Mouse (Mus musculus) stomach, postnatal 0 days (tissue): ENCODE results near the gene Pyroxd2. TPM values are rescaled to one million over a fixed set of nuclear protein-coding genes. Genes with fewer than 3 reads are reported as not detected.

Source experiments
- ATAC-seq: fragments of 200-750 bp; cut with Nextera tagmentation; 2 replicates; pipeline ENCODE4 v1.8.0; 2017; ENCODE audit not compliant: low FRiP score, low TSS enrichment
- DNase-seq: peaks from one replicate; pipeline ENCODE4 v3.0.0-alpha.2; 2016; ENCODE audit warnings: low spot score
- H3K27ac ChIP-seq: fragments of 300-500 bp; sonication (generic); replicated peaks from 2 replicates; pipeline ENCODE4 v1.5.1; 2014; ENCODE audit warnings: mild to moderate bottlenecking, control low read depth
- H3K27me3 ChIP-seq: fragments of 300-500 bp; sonication (generic); 2 replicates; pipeline ENCODE4 v1.6.1; 2014; ENCODE audit warnings: low read length; ENCODE audit not compliant: control insufficient read depth, insufficient read depth
- H3K36me3 ChIP-seq: fragments of 300-500 bp; sonication (generic); 2 replicates; pipeline ENCODE4 v1.6.1; 2014; ENCODE audit warnings: low read length, mixed read lengths; ENCODE audit not compliant: control insufficient read depth, insufficient read depth
- H3K4me1 ChIP-seq: fragments of 300-500 bp; sonication (generic); replicated peaks from 2 replicates; pipeline ENCODE4 v1.6.1; 2014; ENCODE audit warnings: antibody characterized with exemption; ENCODE audit not compliant: control insufficient read depth, insufficient read depth
- H3K4me2 ChIP-seq: fragments of 300-500 bp; sonication (generic); replicated peaks from 2 replicates; pipeline ENCODE4 v1.6.1; 2014; ENCODE audit warnings: low read depth, mild to moderate bottlenecking, control low read depth, moderate library complexity
- H3K4me3 ChIP-seq: fragments of 300-500 bp; sonication (generic); 2 replicates; pipeline ENCODE4 v1.5.1; 2014; ENCODE audit warnings: low read depth, low read length, control low read depth
- H3K9ac ChIP-seq: fragments of 300-500 bp; sonication (generic); 2 replicates; pipeline ENCODE4 v1.6.1; 2014; ENCODE audit warnings: mild to moderate bottlenecking, low read length, control low read depth, mixed read lengths
- H3K9me3 ChIP-seq: fragments of 300-500 bp; sonication (generic); 2 replicates; pipeline ENCODE4 v1.6.1; 2016; ENCODE audit warnings: low read length; ENCODE audit not compliant: control insufficient read depth
- CTCF ChIP-seq: IDR thresholded peaks from 2 replicates; pipeline ENCODE4 v1.5.1; 2016; ENCODE audit warnings: antibody characterized with exemption, low read depth, mild to moderate bottlenecking, moderate library complexity
- EP300 ChIP-seq: optimal IDR thresholded peaks from 2 replicates; pipeline ENCODE3; 2016; ENCODE audit warnings: antibody characterized with exemption
- WGBS: fragments of 180-500 bp; shearing (Covaris S2); extraction: QIAGEN DNeasy Blood & Tissue Kit; methylation state at CpG from one replicate; pipeline ENCODE4 v1.1.7; 2014; 5-methylcytosine and 5-hydroxymethylcytosine counted together
- polyA plus RNA-seq: library from polyadenylated mRNA; unstranded; fragments of >200 nt; fragmentation: Nextera tagmentation; extraction: Ambion mirVana; gene quantifications from 2 replicates; pipeline ENCODE4 v1.2.1, GENCODE M21; 2015

Pyroxd2 gene
- polyA plus RNA-seq, 1 experiment from 2014 or later: 1.8 TPM

DNA sequence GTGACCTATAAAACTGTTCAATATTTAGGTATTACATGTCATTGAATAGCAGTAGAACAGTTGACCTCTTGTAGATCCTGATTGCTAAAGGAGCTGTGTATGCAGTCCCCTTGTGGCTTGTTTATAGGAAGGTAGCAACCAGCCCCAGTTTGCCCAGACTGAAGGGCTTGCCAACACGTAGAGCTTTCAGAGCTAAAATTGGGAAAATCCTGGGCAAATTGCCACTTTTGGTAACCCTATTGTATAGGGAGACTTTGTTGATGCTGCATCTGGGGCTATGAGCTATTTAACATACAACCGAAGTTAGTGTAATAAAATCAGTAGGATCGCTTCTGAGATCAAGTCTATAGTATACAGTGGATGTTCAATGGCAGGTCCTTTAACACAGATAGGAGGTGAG, 34.5 kb downstream of the Pyroxd2 start:
- no peaks in the 10 kb centered on the region for H3K27me3 ChIP-seq
- no peak overlapping the region for H3K4me2 ChIP-seq
- no peak overlapping the region for H3K4me3 ChIP-seq
- no peak for ATAC-seq
- TF ChIP-seq CTCF (no peak), EP300 (no peak)
- no peak overlapping the region for H3K9ac ChIP-seq
- 74% methylated on average over 3 of the region's 3 CpGs for WGBS
- no peaks in the 10 kb centered on the region for H3K4me1 ChIP-seq
- H3K27ac ChIP-seq: no peak overlapping the region
- no peaks in the 10 kb centered on the region for H3K36me3 ChIP-seq
- no peaks in the 10 kb centered on the region for H3K9me3 ChIP-seq
- no peak for DNase-seq

DNA sequence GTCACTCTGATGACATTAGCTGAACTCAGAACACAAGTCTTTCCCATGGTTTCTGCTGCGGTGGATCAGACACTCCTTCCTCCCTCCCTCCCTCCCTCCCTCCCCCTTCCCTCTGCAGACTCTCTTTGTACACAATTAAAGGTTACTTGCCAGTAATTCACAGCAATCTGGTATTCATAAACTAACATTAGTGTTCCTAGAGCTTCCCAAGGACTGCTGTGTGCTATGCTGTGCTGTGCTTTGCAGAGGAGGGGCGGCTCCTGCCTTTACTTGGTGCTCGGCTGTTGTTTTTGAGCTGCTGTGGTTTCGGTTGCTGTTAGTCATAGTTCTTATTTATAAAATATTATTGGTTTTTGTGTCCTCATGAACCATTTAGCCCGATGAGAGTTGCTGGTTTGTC, 34.9 kb downstream of the Pyroxd2 start:
- H3K4me2 ChIP-seq: no peak overlapping the region
- no peak overlapping the region for H3K9ac ChIP-seq
- no peak for TF ChIP-seq CTCF
- ATAC-seq (no peak), DNase-seq (no peak)
- no peaks in the 10 kb centered on the region for H3K27me3 ChIP-seq
- WGBS: 54% methylated on average over 5 of the region's 5 CpGs
- no peaks in the 10 kb centered on the region for H3K4me1 ChIP-seq
- no peaks in the 10 kb centered on the region for H3K36me3 ChIP-seq
- no peak overlapping the region for H3K27ac ChIP-seq
- no peaks in the 10 kb centered on the region for H3K9me3 ChIP-seq
- no peak overlapping the region for H3K4me3 ChIP-seq

DNA sequence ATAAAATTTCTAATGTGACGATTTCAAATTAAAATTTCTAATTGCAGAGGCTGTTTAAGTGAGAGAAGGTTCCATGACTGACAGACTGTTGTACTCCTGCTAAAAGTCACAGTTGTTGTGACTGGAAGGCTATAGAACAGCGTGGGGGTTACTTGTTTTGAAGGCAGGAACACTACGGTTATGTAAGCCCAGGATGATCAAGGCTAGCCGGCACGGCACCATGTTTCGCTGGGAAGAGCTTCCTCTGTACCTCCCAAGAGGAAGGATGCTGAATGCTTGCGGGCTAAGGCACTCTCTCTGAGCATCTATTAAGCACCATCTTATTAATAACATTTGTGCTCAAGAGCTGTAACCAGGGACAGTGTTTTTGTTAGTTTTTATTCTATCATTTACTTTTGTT, 36.1 kb downstream of the Pyroxd2 start:
- no peaks in the 10 kb centered on the region for H3K9me3 ChIP-seq
- no peak overlapping the region for H3K27ac ChIP-seq
- H3K4me3 ChIP-seq: no peak overlapping the region
- H3K4me1 ChIP-seq: no peaks in the 10 kb centered on the region
- 78% methylated on average over 7 of the region's 7 CpGs for WGBS
- DNase-seq: no peak
- no peak for ATAC-seq
- no peak for TF ChIP-seq EP300
- no peak for TF ChIP-seq CTCF
- no peaks in the 10 kb centered on the region for H3K36me3 ChIP-seq
- H3K9ac ChIP-seq: no peak overlapping the region
- H3K27me3 ChIP-seq: no peaks in the 10 kb centered on the region
- H3K4me2 ChIP-seq: no peak overlapping the region

DNA sequence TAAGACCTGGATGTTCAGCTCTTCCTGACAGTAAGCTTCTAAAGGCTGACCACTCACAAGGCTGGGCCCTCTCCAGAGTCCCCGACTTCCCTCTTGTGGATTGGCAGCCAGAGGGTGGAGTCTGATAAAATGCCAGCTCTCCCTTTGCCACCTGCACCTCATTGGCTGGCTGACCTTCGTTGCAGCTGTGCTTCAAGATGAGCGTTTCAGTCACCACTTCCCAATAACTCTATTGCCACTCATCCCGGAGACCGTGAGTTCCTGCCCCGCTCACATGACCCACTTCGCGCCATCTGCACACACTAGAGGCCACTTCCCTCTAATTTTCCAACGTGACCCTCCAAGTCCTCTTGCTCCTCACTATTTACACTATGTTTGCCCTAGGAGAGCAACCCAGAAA, 38.8 kb downstream of the Pyroxd2 start:
- H3K9me3 ChIP-seq: no peaks in the 10 kb centered on the region
- no peak for DNase-seq
- H3K9ac ChIP-seq: no peak overlapping the region
- 75% methylated on average over 9 of the region's 9 CpGs for WGBS
- no peaks in the 10 kb centered on the region for H3K36me3 ChIP-seq
- H3K27ac ChIP-seq: no peak overlapping the region
- no peak overlapping the region for H3K4me3 ChIP-seq
- ATAC-seq: no peak
- H3K4me1 ChIP-seq: no peaks in the 10 kb centered on the region
- H3K27me3 ChIP-seq: no peaks in the 10 kb centered on the region
- no peak overlapping the region for H3K4me2 ChIP-seq
- no peak for TF ChIP-seq EP300
- TF ChIP-seq CTCF: no peak

DNA sequence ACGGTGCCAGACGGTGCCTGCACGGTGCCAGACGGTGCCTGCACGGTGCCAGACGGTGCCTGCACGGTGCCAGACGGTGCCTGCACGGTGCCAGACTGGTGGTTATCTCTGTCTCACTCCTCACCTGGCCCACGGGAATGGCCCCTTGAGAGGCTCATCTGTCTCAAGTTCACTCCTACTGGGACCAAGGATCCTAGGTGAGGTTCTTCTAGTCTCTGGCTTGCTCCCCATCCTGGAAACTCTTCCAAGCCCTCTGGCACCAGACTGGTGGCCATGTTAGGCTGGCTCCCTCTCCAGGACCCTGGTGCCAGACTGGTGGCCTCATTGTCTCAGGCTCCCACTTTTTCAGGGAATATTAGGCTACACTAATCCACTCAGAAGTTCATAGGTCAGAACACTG, 53.1 kb downstream of the Pyroxd2 start:
- WGBS: 79% methylated on average over 5 of the region's 10 CpGs
- Histone ChIP-seq H3K9me3 (no peaks in the 10 kb centered on the region), H3K4me3 (no peak overlapping the region), H3K27me3 (no peaks in the 10 kb centered on the region), H3K36me3 (no peaks in the 10 kb centered on the region), H3K9ac (no peak overlapping the region), H3K27ac (no peak overlapping the region), H3K4me1 (no peaks in the 10 kb centered on the region), H3K4me2 (no peak overlapping the region)
- TF ChIP-seq CTCF (no peak), EP300 (no peak)
- DNase-seq (no peak), ATAC-seq (no peak)

DNA sequence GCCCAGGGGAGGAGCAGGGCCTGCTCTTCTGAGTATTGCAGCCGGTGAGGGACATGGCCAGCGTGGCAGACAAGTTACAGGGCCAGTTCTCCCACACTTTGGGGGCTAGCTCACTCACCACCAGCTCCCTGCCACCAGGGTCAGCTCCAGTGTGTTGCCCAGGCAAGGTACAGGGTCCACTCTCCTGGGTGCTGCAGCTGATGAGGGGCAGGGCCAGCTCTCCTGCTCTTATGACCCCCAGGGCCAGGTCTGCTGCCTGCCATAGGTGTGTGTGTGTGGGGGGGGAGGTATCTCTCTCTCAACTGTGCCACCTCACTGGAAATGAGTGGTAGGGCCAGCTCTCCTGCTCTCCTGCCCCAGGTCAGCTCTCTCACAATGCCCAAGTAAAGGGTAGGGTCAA, 54.0 kb downstream of the Pyroxd2 start:
- TF ChIP-seq EP300 (no peak), CTCF (no peak)
- H3K4me1 ChIP-seq: no peaks in the 10 kb centered on the region
- ATAC-seq (no peak), DNase-seq (no peak)
- no peaks in the 10 kb centered on the region for H3K9me3 ChIP-seq
- H3K27ac ChIP-seq: no peak overlapping the region
- no peaks in the 10 kb centered on the region for H3K27me3 ChIP-seq
- H3K4me2 ChIP-seq: no peak overlapping the region
- WGBS: 65% methylated on average over 2 of the region's 2 CpGs
- H3K9ac ChIP-seq: no peak overlapping the region
- H3K4me3 ChIP-seq: no peak overlapping the region
- no peaks in the 10 kb centered on the region for H3K36me3 ChIP-seq

DNA sequence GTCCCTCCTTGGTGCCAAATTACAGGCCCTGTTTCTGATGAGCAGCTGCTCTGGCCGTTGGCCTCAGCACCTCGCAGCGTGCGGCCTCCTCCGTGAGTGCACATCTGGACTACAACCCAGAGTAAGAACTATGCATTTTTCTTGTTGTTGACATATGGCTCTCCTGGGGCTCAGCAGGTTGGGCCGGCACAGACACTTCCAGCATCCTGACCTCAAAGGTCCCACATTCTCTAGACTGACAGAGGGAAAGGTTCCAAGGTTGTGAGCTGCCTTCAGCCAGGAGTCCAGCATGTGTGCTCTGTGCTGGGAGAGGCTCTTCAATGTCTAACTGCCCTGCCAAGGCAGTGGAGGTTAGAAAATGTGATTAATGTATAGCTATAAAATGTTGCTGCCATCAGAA, 55.2 kb downstream of the Pyroxd2 start:
- Histone ChIP-seq H3K36me3 (no peaks in the 10 kb centered on the region), H3K4me3 (no peak overlapping the region), H3K4me1 (no peaks in the 10 kb centered on the region), H3K27ac (no peak overlapping the region), H3K4me2 (no peak overlapping the region), H3K27me3 (no peaks in the 10 kb centered on the region), H3K9ac (no peak overlapping the region), H3K9me3 (no peaks in the 10 kb centered on the region)
- DNase-seq (no peak), ATAC-seq (no peak)
- TF ChIP-seq CTCF (no peak), EP300 (no peak)
- 38% methylated on average over 6 of the region's 6 CpGs for WGBS
